In genomic region chr2:26202849-26203475, GRCm38 (mm10) we compare ENCODE assay signal across 12 mouse cellular contexts. TPM values are rescaled to one million over a fixed set of nuclear protein-coding genes. Genes with fewer than 3 reads are reported as not detected.
A peak's percentile ranks its signal among the peaks of the same experiment; 100 is the strongest.
DNase-seq lines count a peak whose midpoint lies in the region; ATAC-seq and TF ChIP-seq lines count a peak whose summit lies in the region.
"Had no signal": no experiment of that assay in that cellular context is flagged by ENCODE, and none has a peak within 500 bp of the region (broad histone marks: within the 10 kb centered on the region; RNA-seq: fewer than 3 reads in every experiment).

No protein-coding gene starts in this region.

- no peak overlapping the region; the same call in 1 of the 2 replicates for H3K4me3 ChIP-seq in left cerebral cortex, adult 2 months
- H3K4me3 ChIP-seq in hindbrain, embryonic 11.5 days (ENCODE audit: low read depth, low read length): peak overlapping the region; percentile 13; the same call in 1 of the 2 replicates
- H3K4me3 ChIP-seq: megakaryocyte, embryonic 14.5 days; stomach, embryonic 15.5 days had no signal

- peak overlapping the region; percentile 19 for H3K4me2 ChIP-seq in hindbrain, embryonic 11.5 days (replicated peaks; ENCODE audit: low read depth, low read length)

- H3K4me1 ChIP-seq in hindbrain, embryonic 11.5 days (replicated peaks; ENCODE audit: control insufficient read depth, insufficient read depth, low read length): peaks cover 24% of the 10 kb centered on the region

- no peak overlapping the region for H3K9ac ChIP-seq in hindbrain, embryonic 11.5 days (ENCODE audit: low read depth, low read length)
- H3K9ac ChIP-seq: stomach, embryonic 15.5 days had no signal

- TF ChIP-seq CTCF in left cerebral cortex, adult 2 months (IDR thresholded peaks at IDR 0.05): no peak

- 1% methylated on average over 36 of the region's 36 CpGs for WGBS in hindbrain, embryonic 11.5 days

- no peaks in the 10 kb centered on the region for H3K9me3 ChIP-seq in hindbrain, embryonic 11.5 days (ENCODE audit: control insufficient read depth, low read length)
- H3K9me3 ChIP-seq: stomach, embryonic 15.5 days had no signal

- DNase-seq in left cerebral cortex, adult 2 months (ENCODE audit: extremely low spot score in 1 of 2, low spot score in 2 of 2): peak; percentile 20 to 40
- no peak for DNase-seq in left cerebral cortex, postnatal 10 days (ENCODE audit: extremely low spot score in 1 of 2, low spot score in 2 of 2)
- DNase-seq in adrenal gland, postnatal 25 days: peak; percentile 59
- DNase-seq in hindbrain, embryonic 11.5 days (ENCODE audit: low spot score): peak; percentile 63
- peak; percentile 50 for DNase-seq in neural tube, embryonic 10.5 days (ENCODE audit: extremely low spot score, low spot score)
- DNase-seq in gastrocnemius, adult 8-10 months (ENCODE audit: low spot score in 2 of 2): no peak
- DNase-seq in lung, adult 18-20 months: no peak
- DNase-seq: layer of hippocampus, postnatal 36 days had no signal

- intact Hi-C loops in left cerebral cortex, adult 2 months (cut with DNase I): no loop called here
- intact Hi-C loops in left cerebral cortex, postnatal 10 days (cut with DNase I): no loop called here

- H3K27ac ChIP-seq in left cerebral cortex, adult 2 months: no peak overlapping the region
- no peak overlapping the region for H3K27ac ChIP-seq in hindbrain, embryonic 11.5 days (ENCODE audit: low read depth, low read length)
- H3K27ac ChIP-seq: stomach, embryonic 15.5 days had no signal

- no peaks in the 10 kb centered on the region for H3K36me3 ChIP-seq in hindbrain, embryonic 11.5 days (ENCODE audit: control insufficient read depth, insufficient read depth, low read length)
- H3K36me3 ChIP-seq: stomach, embryonic 15.5 days had no signal

- no peak for ATAC-seq in hindbrain, embryonic 11.5 days (ENCODE audit: low FRiP score)
- no peak for ATAC-seq in megakaryocyte-erythroid progenitor cell, adult 5-6 weeks (replicated peaks; ENCODE audit: low FRiP score, low TSS enrichment, poor library complexity, severe bottlenecking)

- peaks cover 99% of the 10 kb centered on the region for H3K27me3 ChIP-seq in hindbrain, embryonic 11.5 days (ENCODE audit: control insufficient read depth, insufficient read depth, low read length)

RNA-seq across cellular contexts. Expression of gene Lhx3, which starts 5.1 kb away (rescaled TPM):
- total RNA-seq in left cerebral cortex, adult 2 months (2021): under 1 TPM; 0.27 to 0.35 TPM
- total RNA-seq in left cerebral cortex, postnatal 10 days (2021): not detected
- total RNA-seq in adrenal gland, postnatal 25 days (2021): 0.48 and 0.76 TPM in 2 replicates
- 6.1 and 7.4 TPM in 2 replicates for polyA plus RNA-seq in hindbrain, embryonic 11.5 days (2014; fragmentation: Nextera tagmentation; extraction: Ambion mirVana)
- not detected for total RNA-seq in gastrocnemius, adult 8-10 months (2022)
- total RNA-seq in megakaryocyte-erythroid progenitor cell, adult 5-6 weeks (2014; fragmentation: Nextera tagmentation): not detected in 2 replicates
- total RNA-seq in megakaryocyte-erythroid progenitor cell, adult 5-6 weeks (2017): not detected in 2 replicates
- total RNA-seq: layer of hippocampus, postnatal 36 days had no signal
- polyA plus RNA-seq: heart, embryonic 16.5 days; stomach, embryonic 15.5 days had no signal

RNA-seq across cellular contexts. Expression of gene Qsox2, which starts 34.4 kb away (rescaled TPM):
- 10 to 100 TPM; 20.4 to 23.5 TPM for total RNA-seq in left cerebral cortex, adult 2 months (2021)
- total RNA-seq in left cerebral cortex, postnatal 10 days (2021): 10 to 100 TPM; 20.7 to 21.7 TPM
- total RNA-seq in adrenal gland, postnatal 25 days (2021): 17.5 and 19.7 TPM in 2 replicates
- polyA plus RNA-seq in hindbrain, embryonic 11.5 days (2014; fragmentation: Nextera tagmentation; extraction: Ambion mirVana): 15.8 and 16.7 TPM in 2 replicates
- 1 to 10 TPM; 3.2 to 4.5 (median 3.3) TPM for total RNA-seq in gastrocnemius, adult 8-10 months (2022)
- total RNA-seq in megakaryocyte-erythroid progenitor cell, adult 5-6 weeks (2014; fragmentation: Nextera tagmentation): 6.7 and 7.9 TPM in 2 replicates
- total RNA-seq in megakaryocyte-erythroid progenitor cell, adult 5-6 weeks (2017): 5.4 and 6.2 TPM in 2 replicates

Comparison
In these comparisons a context has a peak if more than half of its experiments do, and no peak if none do; other contexts are left out.
1. DNase-seq: peak in left cerebral cortex, adult 2 months (2 of 2), adrenal gland, postnatal 25 days (single experiment), hindbrain, embryonic 11.5 days (single experiment) and neural tube, embryonic 10.5 days (single experiment); none in left cerebral cortex, postnatal 10 days (0 of 2), gastrocnemius, adult 8-10 months (0 of 2) and lung, adult 18-20 months (0 of 2).